Mouse (Mus musculus): ENCODE data around the gene Sae1.

- TF ChIP-seq CTCF (IDR thresholded peaks at IDR 0.05; ENCODE audit: low read depth, low read length), result no peak
- 0 out of 2 replicates have a peak, but pooled peaks have one; percentile 37 for TF ChIP-seq POLR2A (IDR thresholded peaks at IDR 0.05; ENCODE audit: extremely low read depth, insufficient read depth, low read length)
These were observed at the start of gene Sae1 for GRCm38 (mm10) chr7:16387160-16388041.
